Mouse (Mus musculus): ENCODE data around the gene Kmt2b. TPM values are rescaled to one million over a fixed set of nuclear protein-coding genes. Genes with fewer than 3 reads are reported as not detected.
A peak's percentile ranks its signal among the peaks of the same experiment; 100 is the strongest.

The Kmt2b gene
- total RNA-seq, 2 experiments from 2014 or later, result 48.0 to 163 TPM

DNA sequence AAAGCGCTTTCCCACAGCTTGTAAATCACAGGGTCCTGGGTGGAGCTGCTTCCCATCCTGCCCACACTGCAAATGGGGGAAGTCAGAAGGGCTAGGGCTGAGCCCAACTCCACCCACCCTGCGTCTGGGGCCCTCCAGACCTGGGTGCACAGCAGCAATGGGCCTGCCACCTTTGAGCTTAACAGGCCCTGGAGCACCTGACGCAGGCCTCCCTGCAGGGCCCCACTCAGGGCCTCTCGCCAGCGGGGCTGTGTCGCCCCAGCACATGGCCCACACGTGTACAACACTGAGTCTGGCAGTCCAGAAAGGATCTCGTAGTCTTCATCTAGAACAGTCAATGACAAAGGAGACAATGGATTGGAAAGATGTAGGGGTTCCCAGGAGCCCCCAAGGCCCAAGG is 8.6 kb downstream of the Kmt2b start:
- ATAC-seq (replicated peaks; ENCODE audit: low FRiP score, poor library complexity, severe bottlenecking), result no peak

GRCm38 (mm10) chr7:30572969-30573368 is 15.6 kb downstream of the Kmt2b start:
- ATAC-seq (replicated peaks; ENCODE audit: low FRiP score, poor library complexity, severe bottlenecking), result peak; percentile 90

DNA sequence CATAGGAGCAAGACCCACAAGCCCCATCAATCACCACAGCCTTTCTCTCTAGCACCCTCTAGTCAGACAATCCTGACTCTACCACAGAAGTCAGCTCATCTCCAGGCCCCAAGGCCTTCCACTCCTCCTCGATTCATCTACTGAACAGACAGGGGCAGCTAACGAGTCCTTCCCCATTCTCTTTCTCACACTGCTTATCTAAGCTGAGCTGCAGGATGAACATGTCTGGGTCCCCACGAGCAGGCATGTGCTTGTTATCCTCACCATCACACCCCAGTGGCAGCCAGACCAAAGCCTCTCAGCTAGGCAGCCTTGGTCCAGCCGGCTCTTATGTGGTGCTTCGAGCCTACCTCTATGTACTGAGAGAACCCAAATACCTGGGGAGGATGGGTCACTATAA is 16.1 kb downstream of the Kmt2b start:
- peak; percentile 54 for ATAC-seq (replicated peaks; ENCODE audit: low FRiP score, poor library complexity, severe bottlenecking)

GRCm38 (mm10) chr7:30567555-30567954 is 21.0 kb downstream of the Kmt2b start:
- ATAC-seq (replicated peaks; ENCODE audit: low FRiP score, poor library complexity, severe bottlenecking), result no peak

GRCm38 (mm10) chr7:30566033-30566432 is 22.5 kb downstream of the Kmt2b start:
- no peak for ATAC-seq (replicated peaks; ENCODE audit: low FRiP score, poor library complexity, severe bottlenecking)

GRCm38 (mm10) chr7:30564970-30565571 is 23.5 kb downstream of the Kmt2b start, which contains the start of gene Igflr1:
Gene Igflr1, plus strand, starts transcription at chr7:30565427.
- no peak for ATAC-seq (replicated peaks; ENCODE audit: low FRiP score, poor library complexity, severe bottlenecking)

GRCm38 (mm10) chr7:30563906-30564280 is 24.6 kb downstream of the Kmt2b start:
- ATAC-seq (replicated peaks; ENCODE audit: low FRiP score, poor library complexity, severe bottlenecking), result no peak

GRCm38 (mm10) chr7:30563117-30563905 is 25.2 kb downstream of the Kmt2b start, which contains the start of the genes U2af1l4, Gm49396 and Psenen:
Gene U2af1l4, plus strand, starts transcription at chr7:30563301.
Gene Gm49396, plus strand, starts transcription at chr7:30563344.
Gene Psenen, minus strand, starts transcription at chr7:30563627.
- ATAC-seq (replicated peaks; ENCODE audit: low FRiP score, poor library complexity, severe bottlenecking), result peak; percentile 73

- ATAC-seq (replicated peaks; ENCODE audit: low FRiP score, poor library complexity, severe bottlenecking), result peak; percentile 10
Measured at GRCm38 (mm10) chr7:30562526-30563116, 25.9 kb downstream of the Kmt2b start.

- no peak for ATAC-seq (replicated peaks; ENCODE audit: low FRiP score, poor library complexity, severe bottlenecking)
Measured at GRCm38 (mm10) chr7:30560296-30560695, 28.2 kb downstream of the Kmt2b start.

GRCm38 (mm10) chr7:30559443-30559954 is 29.0 kb downstream of the Kmt2b start, which contains the start of gene Lin37:
Gene Lin37, minus strand, starts transcription at chr7:30559838.
- ATAC-seq (replicated peaks; ENCODE audit: low FRiP score, poor library complexity, severe bottlenecking), result peak; percentile 73

DNA sequence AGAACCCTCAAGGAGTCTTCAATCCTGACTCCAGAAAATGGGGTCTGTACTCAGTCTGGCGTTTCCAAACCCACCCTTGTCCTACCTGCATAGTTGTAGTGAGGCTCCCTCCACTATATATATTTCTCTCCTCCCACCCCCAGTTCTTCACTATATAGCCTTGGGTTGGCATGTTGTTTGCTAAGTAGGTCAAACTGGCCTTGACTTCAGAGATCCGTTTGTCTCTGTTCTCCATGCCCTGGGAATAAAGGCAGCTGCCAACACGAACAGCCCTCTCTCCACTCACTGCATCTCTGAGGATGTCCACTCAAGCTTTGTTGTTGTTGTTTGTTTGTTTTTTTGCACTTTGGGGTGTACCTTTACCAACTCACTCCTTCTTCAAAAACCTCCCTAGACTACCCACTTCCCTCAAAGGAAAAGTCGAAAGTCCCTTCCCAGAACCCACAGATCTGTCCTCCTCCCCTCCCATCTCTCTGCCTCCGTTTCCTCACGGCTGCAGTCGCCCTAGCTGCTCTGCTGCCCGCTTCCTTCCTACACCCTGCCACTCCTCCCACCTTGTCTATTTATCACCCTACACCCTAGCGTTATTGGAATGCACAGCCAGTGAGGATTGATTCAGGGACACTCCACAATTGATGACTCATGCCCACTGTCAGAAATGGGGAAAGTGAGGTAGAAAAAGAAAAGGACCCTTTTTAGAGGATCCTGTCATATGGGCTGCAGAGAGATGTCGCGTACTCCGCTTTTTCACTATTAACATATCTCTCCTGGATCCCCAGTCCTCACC is 29.7 kb downstream of the Kmt2b start:
- peak; percentile 57 for ATAC-seq (replicated peaks; ENCODE audit: low FRiP score, poor library complexity, severe bottlenecking)

GRCm38 (mm10) chr7:30557901-30558514 is 30.5 kb downstream of the Kmt2b start:
- no peak for ATAC-seq (replicated peaks; ENCODE audit: low FRiP score, poor library complexity, severe bottlenecking)

- ATAC-seq (replicated peaks; ENCODE audit: low FRiP score, poor library complexity, severe bottlenecking), result no peak
Measured at GRCm38 (mm10) chr7:30556894-30557536, 31.5 kb downstream of the Kmt2b start.

DNA sequence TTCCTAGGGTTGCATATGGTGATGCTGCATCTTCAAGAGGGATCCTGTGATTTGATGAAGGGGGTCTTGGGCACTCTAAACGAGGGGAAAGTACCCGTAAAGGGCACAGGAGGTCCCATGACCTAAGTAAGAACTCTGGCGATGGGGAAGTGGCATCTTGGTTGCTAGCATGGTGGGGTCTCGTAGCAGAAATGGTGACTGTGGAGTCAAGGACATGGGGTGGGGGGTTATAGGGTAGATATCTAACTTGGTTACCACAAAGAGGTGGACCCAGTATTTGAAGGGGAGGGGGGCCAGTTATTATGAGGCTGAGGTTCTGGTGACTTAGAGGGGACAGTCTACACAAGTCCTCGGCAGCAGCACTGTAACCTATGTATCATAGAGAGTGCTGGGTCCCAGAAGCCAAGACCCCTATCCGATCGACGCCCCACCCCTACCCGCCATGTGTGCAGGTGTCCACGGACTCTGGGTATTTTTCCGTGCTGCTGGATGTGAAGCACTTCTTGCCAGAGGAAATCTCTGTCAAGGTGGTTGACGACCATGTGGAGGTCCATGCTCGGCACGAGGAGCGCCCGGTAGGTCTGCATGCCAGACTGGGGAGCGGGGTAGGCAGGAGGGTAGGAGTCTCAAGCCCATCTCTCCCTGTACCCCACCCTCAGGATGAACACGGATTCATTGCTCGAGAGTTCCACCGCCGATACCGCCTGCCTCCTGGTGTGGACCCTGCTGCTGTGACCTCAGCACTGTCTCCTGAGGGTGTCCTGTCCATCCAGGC is 34.5 kb downstream of the Kmt2b start:
- no peak for ATAC-seq (replicated peaks; ENCODE audit: low FRiP score, poor library complexity, severe bottlenecking)

GRCm38 (mm10) chr7:30553021-30553589 is 35.4 kb downstream of the Kmt2b start:
- ATAC-seq (replicated peaks; ENCODE audit: low FRiP score, poor library complexity, severe bottlenecking), result peak; percentile 24; the same call in 1 of the 2 replicates

DNA sequence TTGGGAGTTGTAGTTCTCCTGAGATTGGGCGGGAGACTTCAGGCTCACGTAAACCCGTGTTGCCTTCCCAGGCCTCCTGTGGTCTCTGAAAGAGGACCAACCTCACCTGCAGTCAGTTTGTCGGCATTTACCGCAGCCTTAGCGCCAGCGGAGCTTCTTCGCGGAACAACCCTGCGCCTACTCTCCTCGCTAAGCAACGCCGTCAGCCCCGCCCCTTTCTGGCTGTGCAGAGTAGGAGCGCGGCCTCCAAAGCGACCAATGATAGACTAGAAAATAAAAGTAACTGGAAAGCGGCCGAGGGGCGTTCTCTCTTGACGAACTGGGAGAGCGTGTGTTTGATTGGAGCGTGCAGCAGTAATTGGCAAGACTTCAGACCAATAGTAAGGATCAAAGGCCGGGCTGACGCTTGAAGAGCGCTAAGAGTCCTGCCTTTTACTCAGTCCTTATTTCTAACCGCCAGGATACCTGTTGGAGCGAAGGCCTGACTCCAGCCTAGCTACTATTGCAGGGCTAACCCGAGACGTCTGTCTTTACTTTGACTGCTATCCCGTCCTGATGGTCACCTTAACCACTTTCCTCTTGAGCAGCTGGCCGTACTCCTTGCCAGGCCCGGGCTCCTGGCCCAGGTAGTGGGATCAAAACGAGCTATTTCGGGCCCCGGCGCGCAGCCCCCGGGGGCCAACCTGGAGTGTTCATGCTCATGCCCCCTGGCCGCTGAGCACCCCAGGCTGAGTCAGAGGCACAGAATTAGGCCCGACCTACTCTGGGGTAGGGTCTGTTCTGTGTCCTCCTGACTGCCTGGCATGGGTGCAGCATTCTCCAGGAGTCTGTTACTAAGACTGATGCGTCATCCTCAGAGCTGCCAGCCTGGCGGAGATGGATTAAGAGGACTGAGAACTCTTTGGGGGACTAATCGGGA is 36.2 kb downstream of the Kmt2b start, which contains the start of the genes Hspb6 and Proser3:
Hspb6 (plus strand) TSS at position 77 of the 919 bp plus-strand sequence.
Proser3 (minus strand) TSS at position 198 of the 919 bp plus-strand sequence.
- peak; percentile 87 for ATAC-seq (replicated peaks; ENCODE audit: low FRiP score, poor library complexity, severe bottlenecking)
